Mouse (Mus musculus) bone marrow, adult 2 months (tissue): ENCODE results near the gene Irak3.

Source experiments
- CTCF ChIP-seq: fragments of 200-500 bp; IDR thresholded peaks from 2 replicates; pipeline ENCODE4 v1.5.1; 2011; ENCODE audit warnings: low read length, control low read depth; ENCODE audit not compliant: control insufficient read depth, insufficient read depth
- POLR2A ChIP-seq: fragments of 200-500 bp; IDR thresholded peaks from 2 replicates; pipeline ENCODE4 v1.6.1; 2011; ENCODE audit warnings: low read depth, mild to moderate bottlenecking, control low read depth, low read length, borderline replicate concordance; ENCODE audit not compliant: control insufficient read depth

DNA sequence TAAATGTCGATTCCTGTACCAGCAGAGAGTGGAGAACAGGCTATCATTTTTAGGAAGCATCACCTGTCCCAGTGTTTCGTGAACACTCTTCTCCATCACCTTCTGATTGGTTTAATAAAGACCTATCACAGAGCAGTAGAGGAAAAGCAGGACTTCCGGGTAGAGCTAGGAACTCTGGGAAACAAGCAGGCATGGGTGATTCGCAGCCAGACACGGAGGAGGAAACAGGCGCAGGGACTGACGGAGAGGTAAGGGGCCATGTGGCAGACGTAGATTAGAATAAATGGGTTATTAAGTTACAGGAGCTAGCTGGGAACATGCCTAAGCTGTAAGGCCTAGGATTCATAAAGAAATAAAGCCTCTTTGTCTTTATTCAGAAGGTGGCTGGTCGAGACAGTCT, 41.4 kb downstream of the Irak3 start:
- TF ChIP-seq CTCF (no peak), POLR2A (no peak)
